Mouse (Mus musculus): ENCODE measurements around the gene Arvcf.

The Arvcf gene

GRCm38 (mm10) chr16:18347931-18348600 lies at the start of gene Arvcf, which contains the start of gene Tango2:
Gene Arvcf, plus strand, starts transcription at chr16:18348182.
Gene Tango2, minus strand, starts transcription at chr16:18348103.
- peak; percentile 66 to 73 for DNase-seq

DNA sequence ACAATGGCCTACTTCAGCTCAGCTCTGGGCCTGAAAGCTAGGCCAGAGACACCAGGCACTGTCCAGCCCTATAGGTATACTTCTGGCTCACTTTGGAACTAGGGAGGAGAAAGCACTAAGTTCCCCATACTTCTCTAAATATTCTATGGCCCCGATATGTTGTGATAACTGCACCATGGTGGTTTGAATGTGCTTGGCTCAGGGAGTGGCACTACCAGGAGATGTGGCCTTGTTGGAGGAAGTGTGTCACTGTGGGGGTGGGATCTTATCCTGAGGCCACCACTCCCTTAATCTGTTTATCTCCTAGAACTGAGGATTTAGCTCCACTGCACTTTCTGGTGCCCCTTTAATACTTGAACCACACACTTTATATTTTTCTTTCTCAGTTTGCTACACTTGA lies 39.8 kb upstream of the Arvcf start:
- DNase-seq, result no peak

GRCm38 (mm10) chr16:18318992-18319391 lies 29.0 kb upstream of the Arvcf start:
- no peak for DNase-seq

GRCm38 (mm10) chr16:18321443-18321842 lies 26.5 kb upstream of the Arvcf start:
- DNase-seq, result no peak

- DNase-seq, result no peak
Observed at GRCm38 (mm10) chr16:18323460-18323859, 24.5 kb upstream of the Arvcf start.

GRCm38 (mm10) chr16:18324031-18324430 lies 24.0 kb upstream of the Arvcf start:
- no peak for DNase-seq

DNA sequence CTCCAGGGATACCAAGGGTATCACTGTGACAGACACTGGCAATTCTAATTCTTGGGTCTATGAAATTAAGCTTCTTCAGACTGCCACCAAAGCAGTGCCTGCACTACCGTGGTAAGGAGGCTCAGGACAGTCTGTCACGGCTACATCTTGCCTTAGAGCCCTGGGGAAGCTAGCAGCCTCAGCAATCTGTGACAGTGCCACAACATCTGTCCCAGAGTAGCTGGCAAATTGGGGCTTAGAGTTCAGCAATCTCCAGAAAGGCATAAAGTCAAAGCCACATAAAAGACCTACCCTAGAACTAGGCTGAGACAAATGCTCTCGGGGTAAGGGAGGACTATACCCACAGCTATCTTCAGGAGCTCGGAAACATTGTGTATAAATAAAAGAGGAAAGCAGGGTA lies 22.2 kb upstream of the Arvcf start:
- DNase-seq, result no peak

- no peak for DNase-seq
Observed at GRCm38 (mm10) chr16:18327936-18328335, 20.0 kb upstream of the Arvcf start.

DNA sequence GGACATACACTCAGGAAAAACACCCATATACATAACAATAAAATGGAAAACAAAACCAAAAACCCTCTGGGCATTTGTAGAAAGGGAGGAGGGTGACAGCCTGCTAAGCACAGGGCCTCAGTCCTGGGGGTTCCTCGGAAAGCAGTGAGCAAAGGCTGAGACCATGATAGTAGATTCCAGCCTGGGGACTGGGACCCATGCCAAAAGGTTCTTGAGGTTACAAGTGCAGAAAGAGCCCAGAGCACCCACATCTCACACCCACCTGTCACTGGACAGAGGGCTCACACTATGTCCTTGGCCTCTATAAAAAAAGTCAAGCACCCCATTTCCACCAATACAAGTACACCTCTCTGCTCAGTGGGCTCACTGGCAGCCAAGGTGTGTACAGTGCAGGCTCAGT lies 19.5 kb upstream of the Arvcf start:
- no peak for DNase-seq

DNA sequence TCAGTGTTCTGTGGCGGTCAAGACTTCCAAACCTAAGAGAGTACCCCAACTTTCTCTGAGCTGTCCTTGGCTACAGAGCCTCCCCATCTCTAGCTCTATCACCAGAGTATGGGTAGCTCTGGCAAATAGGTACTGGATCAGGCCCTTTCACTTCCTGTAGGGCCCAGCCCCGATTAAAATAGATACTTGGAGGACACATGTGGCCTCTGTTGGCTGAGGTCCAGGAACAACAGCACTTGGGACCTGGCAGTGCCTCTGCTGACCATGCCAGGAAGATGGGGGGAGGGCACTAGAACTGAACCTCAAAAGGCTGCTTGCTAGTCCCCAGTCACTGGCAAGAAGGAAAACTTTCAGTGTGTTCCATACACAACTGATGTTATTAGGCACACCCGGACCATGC lies 14.0 kb upstream of the Arvcf start:
- DNase-seq, result no peak

DNA sequence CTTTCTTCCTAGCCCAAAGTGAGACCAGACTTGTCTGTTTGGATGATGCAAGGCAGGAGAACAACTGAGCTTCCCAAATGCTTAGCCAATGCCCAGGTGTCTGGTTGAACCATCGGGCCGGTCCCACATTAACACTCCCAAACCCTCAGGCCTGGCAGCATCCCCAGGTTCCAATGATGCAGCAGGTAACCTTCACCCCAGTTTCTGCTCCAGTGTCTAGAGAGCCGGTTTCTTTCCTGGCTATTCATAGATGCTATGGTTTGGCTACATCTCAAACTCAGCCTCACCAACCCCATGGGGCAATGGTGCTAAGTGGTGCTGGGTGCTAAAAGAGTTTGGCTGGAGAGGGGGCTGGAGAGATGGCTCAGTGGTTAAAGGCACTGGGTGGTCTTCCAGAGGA lies 12.0 kb upstream of the Arvcf start:
- DNase-seq, result no peak

DNA sequence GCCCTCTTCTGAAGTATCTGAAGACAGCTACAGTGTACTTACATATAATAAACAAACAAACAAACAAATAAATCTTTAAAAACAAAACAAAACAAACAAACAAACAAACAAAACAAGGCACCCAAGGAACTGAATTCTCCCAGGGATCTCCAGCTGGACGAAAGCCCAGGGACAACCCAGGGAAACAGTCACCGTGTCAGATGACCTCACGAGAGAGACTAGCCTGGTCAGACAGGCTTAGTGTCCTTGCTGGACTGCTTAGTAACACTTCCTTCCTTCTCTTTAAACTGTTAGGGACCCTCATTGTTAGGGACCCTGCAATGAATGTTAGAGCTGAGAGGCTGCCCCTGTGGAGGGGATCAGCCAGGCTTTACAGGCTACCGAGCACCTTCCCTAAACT lies 10.7 kb upstream of the Arvcf start:
- no peak for DNase-seq

DNA sequence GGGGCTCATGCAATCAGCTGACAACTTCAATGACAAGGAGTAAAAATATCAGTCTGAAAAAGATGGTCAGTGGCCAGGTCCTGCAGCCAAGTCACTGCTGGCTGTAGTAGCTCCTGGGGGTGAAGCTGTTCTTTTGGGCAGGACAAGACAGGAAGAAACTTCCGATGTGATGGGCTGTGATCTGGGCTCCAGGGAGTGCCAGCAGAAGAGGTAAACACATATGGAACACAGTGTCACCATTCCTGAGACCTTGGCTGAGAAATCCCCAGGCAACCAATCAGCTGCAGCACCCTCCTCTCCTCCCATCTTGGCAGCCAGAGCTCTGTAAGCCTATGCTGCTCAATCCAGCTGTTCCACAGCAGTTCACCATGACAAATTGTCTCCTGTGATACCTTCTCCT lies 8.1 kb upstream of the Arvcf start:
- DNase-seq, result no peak

GRCm38 (mm10) chr16:18341605-18342004 lies 6.4 kb upstream of the Arvcf start:
- DNase-seq, result no peak

GRCm38 (mm10) chr16:18342076-18342475 lies 5.9 kb upstream of the Arvcf start:
- DNase-seq, result no peak

DNA sequence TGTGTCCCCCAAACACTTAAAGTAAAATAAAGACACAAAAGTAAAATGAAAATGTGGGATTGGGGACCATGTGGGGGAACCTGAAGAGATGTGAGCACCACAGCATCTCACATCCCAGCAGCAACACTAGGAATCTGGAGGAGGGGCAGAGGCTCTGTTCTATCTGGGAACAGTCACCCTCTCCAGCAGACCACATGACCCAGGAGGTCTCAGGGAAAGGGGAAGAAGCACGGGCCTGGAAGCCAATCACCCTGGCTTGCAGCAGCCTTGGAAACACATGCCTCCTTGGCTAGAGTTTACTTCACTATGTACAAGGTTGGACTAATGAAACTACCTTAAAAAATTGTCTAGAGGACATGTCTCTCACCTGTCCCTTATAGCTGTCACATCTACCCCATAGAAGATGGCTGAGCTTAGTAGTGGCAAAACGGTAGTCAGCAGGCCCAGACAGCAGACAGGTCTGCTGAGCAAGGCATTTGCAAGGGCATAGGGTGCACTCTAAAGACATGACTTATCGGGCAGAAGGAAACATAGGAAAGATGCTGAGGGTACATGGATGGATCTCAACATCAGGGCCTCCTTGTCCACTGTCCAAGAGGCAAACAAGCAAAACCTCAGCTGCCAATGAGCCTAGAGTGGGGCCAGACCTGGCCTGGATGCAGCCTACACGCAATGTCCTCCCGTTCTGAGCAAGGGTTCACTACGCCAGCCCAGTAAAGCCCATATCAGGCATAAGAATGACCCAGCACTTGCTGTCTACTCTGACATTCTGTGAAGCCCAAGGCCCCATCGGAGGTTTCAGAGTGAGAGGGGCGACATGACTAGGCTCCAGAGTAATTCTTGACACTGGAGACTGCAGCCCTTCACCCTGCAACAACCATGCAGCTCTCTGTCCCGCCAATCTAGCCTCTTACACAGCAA lies 5.1 kb upstream of the Arvcf start:
- no peak for DNase-seq

DNA sequence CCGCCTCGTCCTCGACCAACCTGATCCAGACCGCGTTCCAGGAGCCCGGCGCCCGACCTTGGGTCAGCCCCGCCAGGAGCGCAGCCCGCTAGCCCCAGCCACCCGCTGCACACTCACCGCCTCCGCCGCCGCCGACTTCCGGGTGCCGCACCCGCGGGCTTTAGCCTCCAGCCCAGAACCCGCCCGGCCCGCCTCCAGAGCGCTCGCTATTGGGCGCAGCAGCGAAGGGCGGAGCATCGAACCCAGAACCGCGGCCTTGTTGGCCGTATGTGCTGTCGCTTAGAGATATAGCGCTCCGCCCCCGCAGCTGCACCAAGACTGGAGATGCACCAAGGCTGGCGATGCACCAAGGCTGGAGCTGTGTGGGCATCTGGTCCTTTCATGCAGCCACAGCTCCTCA lies 4.2 kb upstream of the Arvcf start:
- peak; percentile 94 to 96 for DNase-seq

DNA sequence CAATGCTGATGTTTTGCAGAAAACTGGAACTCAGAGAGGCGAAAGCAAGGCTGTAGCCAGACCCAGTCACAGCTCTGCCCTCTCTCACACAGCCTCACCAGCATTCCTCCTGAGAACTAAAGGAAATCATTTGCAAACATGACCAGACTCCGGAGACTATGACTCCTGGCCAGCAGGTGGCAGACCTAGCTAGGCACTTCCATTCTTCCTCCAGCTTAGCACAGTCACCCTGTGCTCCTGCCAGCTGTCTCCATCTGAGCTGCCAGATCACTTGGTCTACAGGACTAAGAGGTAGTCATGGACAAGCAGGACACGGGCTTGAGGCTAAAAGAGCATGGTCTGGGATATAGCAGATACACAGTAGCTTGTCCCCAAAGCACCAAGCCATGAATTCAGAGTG lies 2.7 kb upstream of the Arvcf start:
- peak; percentile 66 to 79 for DNase-seq

DNA sequence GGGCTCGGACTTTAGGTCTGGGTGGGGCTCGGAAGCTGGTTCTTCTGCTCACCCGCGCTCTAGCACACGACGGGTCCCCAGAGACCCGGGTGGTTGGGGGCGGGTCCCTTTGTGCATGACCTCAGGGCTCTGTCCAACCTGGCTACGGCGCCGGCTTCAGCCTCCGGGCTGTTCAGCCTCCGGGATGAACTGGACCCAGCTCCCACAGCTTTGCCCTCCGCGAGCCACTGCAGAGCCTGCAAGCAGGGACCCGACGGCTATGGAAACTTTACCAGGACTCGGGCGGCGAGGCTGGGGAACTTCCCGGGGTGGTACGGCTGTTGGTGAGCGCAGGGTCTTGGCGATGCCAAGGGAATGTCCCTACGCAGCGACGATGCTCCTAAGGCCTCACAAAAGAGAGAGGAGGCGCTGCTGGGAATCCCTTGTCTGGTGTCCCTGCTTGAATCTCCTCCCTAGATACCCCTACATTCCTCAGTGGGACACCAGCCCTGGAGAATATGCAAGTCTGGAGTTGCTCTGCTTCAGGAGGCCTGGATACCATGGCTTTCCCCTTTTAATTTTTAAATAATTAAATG lies 706 bp downstream of the Arvcf start:
- DNase-seq, result peak in 1 of 2 experiments; percentile 13

GRCm38 (mm10) chr16:18349761-18350325 lies 1.9 kb downstream of the Arvcf start:
- DNase-seq, result no peak

- DNase-seq, result peak in 1 of 2 experiments; percentile 26
Observed at GRCm38 (mm10) chr16:18351313-18352055, 3.5 kb downstream of the Arvcf start.

DNA sequence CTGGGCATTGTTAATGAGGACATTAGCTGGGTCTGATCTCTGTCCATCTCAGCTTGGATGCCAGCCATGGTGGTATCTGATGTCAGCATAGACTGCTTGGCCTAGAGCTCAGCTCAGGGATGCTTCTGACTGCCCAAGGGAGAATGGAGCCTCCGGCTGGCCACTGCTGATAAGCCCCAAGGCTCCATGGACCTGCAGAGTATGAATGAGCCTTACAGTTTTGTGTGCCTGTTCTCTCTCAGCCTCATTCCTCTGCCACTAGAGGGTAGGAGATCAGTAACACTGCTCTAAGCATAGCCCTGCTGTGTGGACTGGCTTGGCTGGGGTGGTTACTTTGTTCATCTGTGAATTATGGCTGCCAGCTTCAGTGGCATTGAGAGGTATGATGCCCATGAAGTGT lies 5.1 kb downstream of the Arvcf start:
- DNase-seq, result no peak

- DNase-seq, result no peak
Observed at GRCm38 (mm10) chr16:18356961-18357360, 9.0 kb downstream of the Arvcf start.

Data from spleen, adult 18-20 months (tissue).